In genomic region chrX:103551304-103551703, GRCm38 (mm10) we compare ENCODE assay signal across 8 mouse cellular contexts.
DNase-seq lines count a peak whose midpoint lies in the region; ATAC-seq lines count a peak whose summit lies in the region.

No protein-coding gene starts in this region.

- 83% methylated on average over 14 of the region's 14 CpGs for WGBS in forebrain, embryonic 14.5 days
- whole genome bisulfite sequencing in forebrain, embryonic 11.5 days: 92% methylated on average over 14 of the region's 14 CpGs
- WGBS in heart, embryonic 10.5 days: 84% methylated on average over 14 of the region's 14 CpGs

- H3K4me3 ChIP-seq in forebrain, embryonic 14.5 days (ENCODE audit: low read depth, low read length): no peak overlapping the region
- no peak overlapping the region for H3K4me3 ChIP-seq in forebrain, embryonic 11.5 days (ENCODE audit: low read depth, low read length)
- no peak overlapping the region for H3K4me3 ChIP-seq in heart, embryonic 10.5 days

- peak; percentile 20 for DNase-seq in forebrain, embryonic 14.5 days (ENCODE audit: low spot score)
- no peak for DNase-seq in forebrain, embryonic 11.5 days (ENCODE audit: low spot score)
- DNase-seq in brain, adult 2 months (ENCODE audit: low read depth, low spot score): peak; percentile 84
- no peak for DNase-seq in heart, embryonic 10.5 days (ENCODE audit: low spot score)
- peak; percentile 80 for DNase-seq in layer of hippocampus, adult 9-11 months
- DNase-seq in right cerebral cortex, postnatal 25 days: peak; percentile 48
- DNase-seq in retina, embryonic 14.5 days (ENCODE audit: low spot score): no peak
- no peak for DNase-seq in cerebellum, adult 9-10 months

- peaks cover 4% of the 10 kb centered on the region for H3K4me1 ChIP-seq in forebrain, embryonic 14.5 days (ENCODE audit: control insufficient read depth, insufficient read depth, low read length)
- H3K4me1 ChIP-seq in forebrain, embryonic 11.5 days (replicated peaks; ENCODE audit: control insufficient read depth, insufficient read depth, low read length): peaks cover 3% of the 10 kb centered on the region; the same call in 1 of the 2 replicates
- peaks cover 13% of the 10 kb centered on the region; the same call in 1 of the 2 replicates for H3K4me1 ChIP-seq in heart, embryonic 10.5 days

- H3K36me3 ChIP-seq in forebrain, embryonic 14.5 days (ENCODE audit: control insufficient read depth, insufficient read depth, low read length): no peaks in the 10 kb centered on the region
- no peaks in the 10 kb centered on the region for H3K36me3 ChIP-seq in forebrain, embryonic 11.5 days (ENCODE audit: control insufficient read depth, insufficient read depth, low read length)
- no peaks in the 10 kb centered on the region for H3K36me3 ChIP-seq in heart, embryonic 10.5 days

- H3K9ac ChIP-seq in forebrain, embryonic 14.5 days (ENCODE audit: low read length): no peak overlapping the region
- H3K9ac ChIP-seq in forebrain, embryonic 11.5 days (ENCODE audit: low read length): no peak overlapping the region

- no peak overlapping the region for H3K27ac ChIP-seq in forebrain, embryonic 14.5 days (ENCODE audit: low read depth, low read length)
- no peak overlapping the region for H3K27ac ChIP-seq in forebrain, embryonic 11.5 days (ENCODE audit: low read depth, low read length)
- H3K27ac ChIP-seq in heart, embryonic 10.5 days: peak overlapping the region; percentile 29; the same call in 1 of the 2 replicates

- no peaks in the 10 kb centered on the region for H3K27me3 ChIP-seq in forebrain, embryonic 14.5 days (replicated peaks; ENCODE audit: control insufficient read depth, insufficient read depth, low read length)
- H3K27me3 ChIP-seq in forebrain, embryonic 11.5 days (ENCODE audit: control insufficient read depth, insufficient read depth, low read length): no peaks in the 10 kb centered on the region
- no peaks in the 10 kb centered on the region for H3K27me3 ChIP-seq in heart, embryonic 10.5 days (ENCODE audit: insufficient read depth, poor library complexity, severe bottlenecking)

- ATAC-seq in forebrain, embryonic 14.5 days: no peak
- ATAC-seq in forebrain, embryonic 11.5 days (replicated peaks; ENCODE audit: low FRiP score): no peak

- H3K9me3 ChIP-seq in forebrain, embryonic 14.5 days (replicated peaks; ENCODE audit: control insufficient read depth, low read length): no peaks in the 10 kb centered on the region
- H3K9me3 ChIP-seq in forebrain, embryonic 11.5 days (ENCODE audit: control insufficient read depth, low read length): no peaks in the 10 kb centered on the region
- no peaks in the 10 kb centered on the region for H3K9me3 ChIP-seq in heart, embryonic 10.5 days

- H3K4me2 ChIP-seq in forebrain, embryonic 14.5 days (ENCODE audit: low read length): no peak overlapping the region
- no peak overlapping the region for H3K4me2 ChIP-seq in forebrain, embryonic 11.5 days (ENCODE audit: low read depth, low read length, severe bottlenecking)

Comparison
In these comparisons a context has a peak if more than half of its experiments do, and no peak if none do; other contexts are left out.
1. DNase-seq: peak in forebrain, embryonic 14.5 days (single experiment), brain, adult 2 months (single experiment), layer of hippocampus, adult 9-11 months (single experiment) and right cerebral cortex, postnatal 25 days (single experiment); none in forebrain, embryonic 11.5 days (single experiment), heart, embryonic 10.5 days (single experiment), retina, embryonic 14.5 days (single experiment) and cerebellum, adult 9-10 months (single experiment).